Mouse (Mus musculus): ENCODE data around the gene Cmtm3. TPM values are rescaled to one million over a fixed set of nuclear protein-coding genes. Genes with fewer than 3 reads are reported as not detected.
A peak's percentile ranks its signal among the peaks of the same experiment; 100 is the strongest.
"Not testable (repeated sequence)": the region's sequence is repeated elsewhere in the genome, so short reads cannot be mapped to it uniquely, and the experiment has no call there.

Cmtm3 gene
- 61.1 and 67.9 TPM in 2 replicates for total RNA-seq (2021)
- long read RNA-seq, experiment 1, transcript Cmtm3-201 (5 exons, 1,616 nt): major isoform, 19 of 29 reads
- long read RNA-seq, experiment 1, partial matches to known transcripts: 0 of 29 reads
- long read RNA-seq, experiment 1, other reads (novel, unspliced or antisense): 10 of 29 reads
- long read RNA-seq, experiment 2, transcript Cmtm3-201 (5 exons, 1,616 nt): major isoform, 8 of 20 reads
- long read RNA-seq, experiment 2, partial matches to known transcripts: 0 of 20 reads
- long read RNA-seq, experiment 2, other reads (novel, unspliced or antisense): 12 of 20 reads

- DNase-seq: peak; percentile 42
Observed at GRCm38 (mm10) chr8:104339229-104339982, at the start of gene Cmtm3. Gene Cmtm3 (plus strand): TSS chr8:104339410.

GRCm38 (mm10) chr8:104293081-104293480 is 46.1 kb upstream of the Cmtm3 start, which contains the start of gene Cmtm2a:
Gene Cmtm2a (minus strand): TSS chr8:104293181.
- peak; percentile 24 for DNase-seq

GRCm38 (mm10) chr8:104294396-104294795 is 44.8 kb upstream of the Cmtm3 start:
- no peak for DNase-seq

GRCm38 (mm10) chr8:104301577-104301976 is 37.6 kb upstream of the Cmtm3 start:
- DNase-seq: not testable (repeated sequence)

- DNase-seq: not testable (repeated sequence)
Observed at GRCm38 (mm10) chr8:104302536-104302935, 36.7 kb upstream of the Cmtm3 start.

- no peak for DNase-seq
Observed at GRCm38 (mm10) chr8:104304962-104305361, 34.2 kb upstream of the Cmtm3 start.

GRCm38 (mm10) chr8:104308341-104308740 is 30.9 kb upstream of the Cmtm3 start:
- DNase-seq: not testable (repeated sequence)

GRCm38 (mm10) chr8:104309441-104310155 is 29.6 kb upstream of the Cmtm3 start, which contains the start of the genes Gm45711 and Cmtm1:
Gene Gm45711 (minus strand): TSS chr8:104310081.
Gene Cmtm1 (minus strand): TSS chr8:104310145.
- DNase-seq: peak; percentile 79

- DNase-seq: not testable (repeated sequence)
Observed at GRCm38 (mm10) chr8:104312023-104312422, 27.2 kb upstream of the Cmtm3 start.

- no peak for DNase-seq
Observed at GRCm38 (mm10) chr8:104313311-104313710, 25.9 kb upstream of the Cmtm3 start.

GRCm38 (mm10) chr8:104321267-104321666 is 17.9 kb upstream of the Cmtm3 start, which contains the start of gene Gm11020:
Gene Gm11020 (plus strand): TSS chr8:104321567.
- DNase-seq: not testable (repeated sequence)

GRCm38 (mm10) chr8:104321930-104322329 is 17.3 kb upstream of the Cmtm3 start, which contains the start of gene Cmtm2b:
Gene Cmtm2b (plus strand): TSS chr8:104322230.
- DNase-seq: not testable (repeated sequence)

- DNase-seq: no peak
Observed at GRCm38 (mm10) chr8:104332665-104333631, 6.3 kb upstream of the Cmtm3 start.

GRCm38 (mm10) chr8:104333786-104334185 is 5.4 kb upstream of the Cmtm3 start:
- DNase-seq: no peak

GRCm38 (mm10) chr8:104334196-104334595 is 5.0 kb upstream of the Cmtm3 start:
- no peak for DNase-seq

- DNase-seq: no peak
Observed at GRCm38 (mm10) chr8:104336806-104337205, 2.4 kb upstream of the Cmtm3 start.

GRCm38 (mm10) chr8:104337890-104338289 is 1.3 kb upstream of the Cmtm3 start:
- DNase-seq: no peak

- no peak for DNase-seq
Observed at GRCm38 (mm10) chr8:104339983-104340232, 698 bp downstream of the Cmtm3 start.

GRCm38 (mm10) chr8:104340233-104341105 is 1.3 kb downstream of the Cmtm3 start:
- peak; percentile 93 for DNase-seq

- DNase-seq: peak; percentile 88
Observed at GRCm38 (mm10) chr8:104341106-104341561, 1.9 kb downstream of the Cmtm3 start.

Measured in adrenal gland, postnatal 14 days (tissue).